9 mouse cellular contexts compared by ENCODE assay signal in the genomic region with DNA sequence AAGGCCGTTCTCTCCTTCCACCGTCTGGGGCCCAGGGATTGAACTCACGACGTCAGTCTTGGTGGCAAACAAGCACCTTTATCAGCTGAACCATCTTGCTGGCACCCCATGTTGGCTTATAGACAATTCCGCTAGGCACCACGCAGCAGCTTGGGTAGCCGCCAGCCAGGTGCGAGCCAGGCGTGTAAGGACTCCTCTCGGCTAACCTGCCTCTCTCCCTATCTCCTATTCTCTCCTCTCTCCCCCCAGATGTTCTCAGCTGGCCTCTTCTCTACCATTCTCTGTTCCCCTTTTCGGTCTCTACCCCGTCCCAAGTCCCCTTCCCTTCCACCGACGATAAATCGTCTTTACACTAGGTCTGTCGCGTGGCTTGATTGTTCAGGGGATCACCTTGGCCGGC. TPM values are rescaled to one million over a fixed set of nuclear protein-coding genes. Genes with fewer than 3 reads are reported as not detected.
A peak's percentile ranks its signal among the peaks of the same experiment; 100 is the strongest.
DNase-seq lines count a peak whose midpoint lies in the region; ATAC-seq and TF ChIP-seq lines count a peak whose summit lies in the region.
"Had no signal": no experiment of that assay in that cellular context is flagged by ENCODE, and none has a peak within 500 bp of the region (broad histone marks: within the 10 kb centered on the region; RNA-seq: fewer than 3 reads in every experiment).

No protein-coding gene starts in this region.

- H3K4me3 ChIP-seq in forebrain, embryonic 14.5 days (ENCODE audit: low read depth, low read length): peak overlapping the region; percentile 93
- H3K4me3 ChIP-seq in liver, embryonic 12.5 days: peak overlapping the region; percentile 99
- peak overlapping the region; percentile 53 for H3K4me3 ChIP-seq in stomach, postnatal 0 days (ENCODE audit: low read depth, low read length)

- H3K27me3 ChIP-seq in forebrain, embryonic 14.5 days (replicated peaks; ENCODE audit: control insufficient read depth, insufficient read depth, low read length): no peaks in the 10 kb centered on the region
- H3K27me3 ChIP-seq in liver, embryonic 12.5 days (replicated peaks): 0 out of 2 replicates have a peak, but pooled peaks cover 5% of the 10 kb centered on the region
- H3K27me3 ChIP-seq in stomach, postnatal 0 days (ENCODE audit: control insufficient read depth, insufficient read depth, low read length): no peaks in the 10 kb centered on the region

- no peak for TF ChIP-seq EP300 in stomach, postnatal 0 days (optimal IDR thresholded peaks at IDR 0.05)

- H3K4me2 ChIP-seq in forebrain, embryonic 14.5 days (ENCODE audit: low read length): peak overlapping the region; percentile 94
- peak overlapping the region; percentile 87 for H3K4me2 ChIP-seq in liver, embryonic 12.5 days
- peak overlapping the region; percentile 67 for H3K4me2 ChIP-seq in stomach, postnatal 0 days (replicated peaks; ENCODE audit: low read depth)

- no peaks in the 10 kb centered on the region for H3K9me3 ChIP-seq in forebrain, embryonic 14.5 days (replicated peaks; ENCODE audit: control insufficient read depth, low read length)
- no peaks in the 10 kb centered on the region for H3K9me3 ChIP-seq in liver, embryonic 12.5 days (replicated peaks)
- H3K9me3 ChIP-seq in stomach, postnatal 0 days (ENCODE audit: control insufficient read depth, low read length): no peaks in the 10 kb centered on the region

- H3K36me3 ChIP-seq in forebrain, embryonic 14.5 days (ENCODE audit: control insufficient read depth, insufficient read depth, low read length): peaks cover 16% of the 10 kb centered on the region
- H3K36me3 ChIP-seq in liver, embryonic 12.5 days: peaks cover 24% of the 10 kb centered on the region
- no peaks in the 10 kb centered on the region for H3K36me3 ChIP-seq in stomach, postnatal 0 days (ENCODE audit: control insufficient read depth, insufficient read depth, low read length)

- WGBS in forebrain, embryonic 14.5 days: 14% methylated on average over 18 of the region's 18 CpGs
- 7% methylated on average over 18 of the region's 18 CpGs for WGBS in liver, embryonic 12.5 days (ENCODE audit: insufficient replicate concordance)
- 6% methylated on average over 18 of the region's 18 CpGs for WGBS in stomach, postnatal 0 days

- H3K9ac ChIP-seq in forebrain, embryonic 14.5 days (ENCODE audit: low read length): peak overlapping the region; percentile 75
- H3K9ac ChIP-seq in liver, embryonic 12.5 days: peak overlapping the region; percentile 84
- H3K9ac ChIP-seq in stomach, postnatal 0 days (ENCODE audit: low read length): peak overlapping the region; percentile 68

- H3K4me1 ChIP-seq in forebrain, embryonic 14.5 days (ENCODE audit: control insufficient read depth, insufficient read depth, low read length): peaks cover 10% of the 10 kb centered on the region
- peaks cover 36% of the 10 kb centered on the region for H3K4me1 ChIP-seq in liver, embryonic 12.5 days
- 0 out of 2 replicates have a peak, but pooled peaks cover 4% of the 10 kb centered on the region for H3K4me1 ChIP-seq in stomach, postnatal 0 days (replicated peaks; ENCODE audit: control insufficient read depth, insufficient read depth)

- no peak for ATAC-seq in forebrain, embryonic 14.5 days
- no peak for ATAC-seq in liver, embryonic 12.5 days
- no peak for ATAC-seq in stomach, postnatal 0 days (ENCODE audit: low FRiP score, low TSS enrichment)

- TF ChIP-seq CTCF in stomach, postnatal 0 days (IDR thresholded peaks at IDR 0.05; ENCODE audit: low read depth): no peak

- peak overlapping the region; percentile 60; the same call in 1 of the 2 replicates for H3K27ac ChIP-seq in forebrain, embryonic 14.5 days (ENCODE audit: low read depth, low read length)
- H3K27ac ChIP-seq in liver, embryonic 12.5 days: peak overlapping the region; percentile 85
- H3K27ac ChIP-seq in stomach, postnatal 0 days (replicated peaks): no peak overlapping the region

- peak; percentile 27 for DNase-seq in adrenal gland, postnatal 14 days
- no peak for DNase-seq in adrenal gland, postnatal 25 days
- peak; percentile 32 for DNase-seq in A20 (ENCODE audit: low read depth, low spot score)
- no peak for DNase-seq in forebrain, embryonic 14.5 days (ENCODE audit: low spot score)
- DNase-seq in stomach, postnatal 0 days (ENCODE audit: low spot score): no peak
- no peak for DNase-seq in urinary bladder, postnatal 4 days (ENCODE audit: low spot score in 2 of 2)
- DNase-seq in spleen, adult 18-20 months: no peak

RNA-seq across cellular contexts. Expression of a gene that starts 0.8 kb away (rescaled TPM):
- 113 and 115 TPM in 2 replicates for total RNA-seq in adrenal gland, postnatal 14 days (2021)
- 105 and 106 TPM in 2 replicates for total RNA-seq in adrenal gland, postnatal 25 days (2021)
- 182 and 192 TPM in 2 replicates for polyA plus RNA-seq in forebrain, embryonic 14.5 days (2014; fragmentation: Nextera tagmentation; extraction: Ambion mirVana)
- 206 and 212 TPM in 2 replicates for polyA plus RNA-seq in liver, embryonic 12.5 days (2016; fragmentation: Nextera tagmentation; extraction: Ambion mirVana)
- 253 and 258 TPM in 2 replicates for polyA plus RNA-seq in stomach, postnatal 0 days (2015; fragmentation: Nextera tagmentation; extraction: Ambion mirVana)

RNA-seq across cellular contexts. Expression of a gene that starts 22.4 kb away (rescaled TPM):
- 149 and 151 TPM in 2 replicates for total RNA-seq in adrenal gland, postnatal 14 days (2021)
- total RNA-seq in adrenal gland, postnatal 25 days (2021): 161 and 201 TPM in 2 replicates
- polyA plus RNA-seq in forebrain, embryonic 14.5 days (2014; fragmentation: Nextera tagmentation; extraction: Ambion mirVana): 42.2 and 47.6 TPM in 2 replicates
- polyA plus RNA-seq in liver, embryonic 12.5 days (2016; fragmentation: Nextera tagmentation; extraction: Ambion mirVana): 28.8 and 30.2 TPM in 2 replicates
- polyA plus RNA-seq in stomach, postnatal 0 days (2015; fragmentation: Nextera tagmentation; extraction: Ambion mirVana): 62.1 and 77.1 TPM in 2 replicates

RNA-seq across cellular contexts. Expression of a gene that starts 53.5 kb away (rescaled TPM):
- total RNA-seq in adrenal gland, postnatal 14 days (2021): 3.6 and 3.8 TPM in 2 replicates
- 2.4 and 4.3 TPM in 2 replicates for total RNA-seq in adrenal gland, postnatal 25 days (2021)
- 0.61 and 0.85 TPM in 2 replicates for polyA plus RNA-seq in forebrain, embryonic 14.5 days (2014; fragmentation: Nextera tagmentation; extraction: Ambion mirVana)
- polyA plus RNA-seq in liver, embryonic 12.5 days (2016; fragmentation: Nextera tagmentation; extraction: Ambion mirVana): 0.26 and 0.37 TPM in 2 replicates
- polyA plus RNA-seq in stomach, postnatal 0 days (2015; fragmentation: Nextera tagmentation; extraction: Ambion mirVana): 0.21 and 0.39 TPM in 2 replicates

RNA-seq across cellular contexts. Expression of a gene that starts 53.5 kb away (rescaled TPM):
- 1.8 and 2.0 TPM in 2 replicates for total RNA-seq in adrenal gland, postnatal 14 days (2021)
- 2.1 and 2.3 TPM in 2 replicates for total RNA-seq in adrenal gland, postnatal 25 days (2021)
- 4.0 and 4.6 TPM in 2 replicates for polyA plus RNA-seq in forebrain, embryonic 14.5 days (2014; fragmentation: Nextera tagmentation; extraction: Ambion mirVana)
- polyA plus RNA-seq in liver, embryonic 12.5 days (2016; fragmentation: Nextera tagmentation; extraction: Ambion mirVana): 0.61 and 0.87 TPM in 2 replicates
- polyA plus RNA-seq in stomach, postnatal 0 days (2015; fragmentation: Nextera tagmentation; extraction: Ambion mirVana): 0.19 and 0.25 TPM in 2 replicates
- total RNA-seq: heart, adult 18-20 months had no signal

Comparison
In these comparisons a context has a peak if more than half of its experiments do, and no peak if none do; other contexts are left out.
1. DNase-seq: peak in adrenal gland, postnatal 14 days (single experiment) and A20 (single experiment); none in adrenal gland, postnatal 25 days (single experiment), forebrain, embryonic 14.5 days (single experiment), stomach, postnatal 0 days (single experiment), urinary bladder, postnatal 4 days (0 of 2) and spleen, adult 18-20 months (0 of 2).
2. Peak in every context shown above with its lines, with median percentiles within 50 percentile points of each other: H3K4me2 ChIP-seq, H3K4me3 ChIP-seq and H3K9ac ChIP-seq.